Mouse (Mus musculus) 416B (cell line): Measurements from ENCODE around the gene Mybph.

Experiments
- DNase-seq: peaks from one replicate; pipeline ENCODE4 v3.0.0; 2011; ENCODE audit warnings: low read depth

Gene Mybph

DNA sequence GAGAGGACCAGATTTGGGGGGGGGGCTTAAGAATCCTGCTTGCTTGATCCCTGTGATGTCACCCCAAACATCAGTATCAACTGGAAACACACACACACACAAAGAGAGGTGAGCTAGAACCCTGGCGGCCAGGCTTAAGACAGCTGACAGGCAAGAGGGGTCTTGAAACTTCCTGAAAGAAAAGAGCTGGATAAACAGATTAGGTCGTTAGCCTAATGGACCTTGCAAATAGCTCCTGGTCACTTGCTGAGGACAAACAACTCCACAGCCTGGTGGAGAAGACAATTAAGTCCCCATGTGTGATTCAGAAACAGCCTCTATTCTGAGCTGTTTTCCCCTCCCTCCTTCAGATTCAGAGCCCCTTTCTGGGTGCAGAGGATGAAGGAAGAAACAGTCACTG lies 18.4 kb downstream of the Mybph start:
- DNase-seq = no peak

DNA sequence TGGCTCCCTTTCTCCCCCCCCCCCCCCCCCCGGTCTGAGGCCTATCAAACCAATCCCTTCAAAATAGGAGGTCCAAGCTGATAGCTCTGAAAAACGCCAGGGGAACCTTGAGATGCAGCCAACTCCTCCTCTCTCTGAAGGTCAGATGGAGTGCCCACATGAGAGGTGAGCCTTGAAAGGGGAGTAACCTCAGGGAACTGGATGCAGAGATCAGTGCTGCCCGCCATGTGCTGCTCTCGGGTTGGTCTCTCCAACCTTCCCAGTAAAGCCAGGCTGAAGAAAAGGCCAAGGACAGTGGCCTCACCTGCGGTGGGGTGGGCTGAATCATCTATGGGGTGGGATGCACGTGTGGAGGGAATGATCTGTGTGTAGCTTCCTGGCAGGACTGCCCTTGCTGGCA lies 19.1 kb downstream of the Mybph start:
- no peak for DNase-seq

DNA sequence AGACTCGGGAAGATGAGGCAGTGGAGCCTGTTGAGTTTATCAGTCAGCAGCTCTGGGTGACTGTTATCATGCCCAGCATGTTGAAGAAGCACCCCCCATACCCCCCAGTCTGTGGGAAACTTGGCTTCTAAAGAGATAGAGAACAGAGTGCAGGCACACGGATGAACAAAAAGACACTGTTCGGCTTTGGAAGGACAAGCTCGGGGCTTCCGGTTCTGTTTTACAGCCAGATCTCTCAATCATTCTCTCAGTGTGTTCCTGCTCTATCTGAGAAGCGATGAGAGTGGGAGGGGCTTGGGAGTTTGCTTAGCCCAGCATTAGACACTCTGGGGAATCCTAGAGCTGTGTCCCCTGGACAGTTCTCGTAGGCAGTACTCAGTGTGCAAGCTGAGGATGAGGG lies 20.2 kb downstream of the Mybph start:
- DNase-seq = no peak

DNA sequence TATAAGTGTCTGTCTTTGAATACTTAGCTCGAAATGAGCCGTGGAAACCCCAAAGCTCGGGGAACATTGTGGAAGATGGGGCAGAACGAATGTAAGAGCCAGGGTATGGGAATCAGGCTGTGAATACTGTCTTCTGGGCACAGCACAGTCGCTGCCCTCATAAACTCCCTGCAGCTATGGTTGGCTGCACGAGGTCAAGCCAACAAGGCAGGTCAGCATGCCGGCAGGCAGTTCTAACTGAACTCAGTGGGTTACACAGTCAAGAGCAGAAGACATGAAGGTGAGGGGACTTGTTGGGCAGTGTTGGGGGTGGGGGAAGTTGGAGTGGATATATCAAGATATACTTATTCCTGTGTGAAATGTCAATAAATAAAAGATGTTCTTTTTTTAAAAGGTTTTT lies 21.8 kb downstream of the Mybph start:
- no peak for DNase-seq

DNA sequence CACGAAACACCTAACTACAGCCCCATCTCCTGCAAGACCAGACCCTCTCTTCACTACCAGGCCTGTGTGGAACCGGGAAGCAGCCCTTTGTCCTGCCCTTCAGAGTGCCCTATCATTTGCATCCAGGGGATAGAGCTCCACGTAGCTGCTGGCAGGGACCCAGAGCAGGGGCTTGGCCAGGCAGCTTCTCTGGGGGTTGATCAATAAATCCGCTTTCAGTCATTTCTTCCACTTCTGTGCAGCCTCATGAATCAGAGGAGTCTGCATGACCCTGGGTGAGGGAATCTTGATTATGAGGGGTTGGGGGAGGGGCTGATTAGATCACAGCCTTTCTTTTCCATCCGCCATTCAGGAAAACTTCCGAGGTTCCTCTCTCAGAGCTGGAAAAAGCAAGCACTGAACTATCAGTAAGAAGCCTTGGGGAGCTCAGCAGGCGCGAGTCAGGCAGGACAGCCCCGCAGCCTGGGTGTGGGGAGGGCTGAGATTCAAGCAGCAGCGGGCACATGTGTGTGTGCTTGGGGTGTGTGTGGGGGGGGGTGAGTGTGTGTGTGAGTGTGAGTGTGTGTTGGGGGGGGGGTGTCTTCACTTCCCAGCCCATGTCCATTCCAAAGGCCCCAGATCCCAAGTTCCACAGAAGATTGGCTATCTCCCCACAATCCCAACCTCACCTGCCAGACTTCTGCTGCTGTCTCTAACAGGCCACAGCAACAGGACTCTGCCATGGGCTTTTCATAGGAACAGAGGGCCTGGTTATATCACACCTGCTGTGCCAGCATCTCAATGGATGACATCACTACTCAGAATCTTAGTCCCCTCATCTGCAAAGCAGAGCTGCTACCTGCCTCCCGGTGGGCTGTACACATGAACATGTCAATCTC lies 22.7 kb downstream of the Mybph start:
- no peak for DNase-seq

DNA sequence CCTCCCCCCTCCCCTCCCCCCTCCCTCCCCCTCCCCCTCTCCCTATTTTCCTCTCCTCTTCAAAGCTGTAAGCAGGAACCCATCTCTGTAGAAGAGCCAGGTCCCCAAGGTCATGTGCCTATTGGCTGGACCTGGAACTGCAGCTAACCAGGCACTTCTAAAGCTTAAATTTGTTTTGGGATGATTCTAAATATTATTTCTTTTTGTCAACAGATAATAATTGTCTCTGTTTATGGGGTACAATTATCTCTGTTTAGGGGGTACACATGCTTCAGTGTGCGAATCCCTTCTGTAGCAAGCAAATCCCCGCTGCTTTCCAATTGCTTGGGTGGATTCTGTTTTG lies 23.4 kb downstream of the Mybph start:
- DNase-seq = no peak

GRCm38 (mm10) chr1:134217028-134217481 lies 23.8 kb downstream of the Mybph start:
- no peak for DNase-seq

DNA sequence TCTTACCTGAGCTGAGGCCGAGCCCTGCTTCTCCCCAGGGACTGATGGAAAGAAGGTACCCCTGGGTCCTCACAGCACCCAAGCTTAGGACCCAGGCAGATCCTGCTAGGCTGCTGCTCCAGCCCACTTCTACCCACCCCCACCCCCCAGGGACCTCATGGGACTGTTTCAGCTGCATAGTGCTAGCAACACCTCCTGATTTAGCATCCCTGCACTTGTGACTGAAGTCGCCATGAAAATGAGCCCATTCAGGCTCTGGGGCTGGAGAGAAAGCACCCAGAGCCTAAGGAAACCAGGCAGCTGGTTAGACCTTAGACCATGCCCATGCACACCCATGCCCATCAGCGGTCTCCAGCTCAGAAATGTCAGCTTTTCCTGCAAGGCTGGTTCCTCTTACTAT lies 24.7 kb downstream of the Mybph start:
- no peak for DNase-seq

DNA sequence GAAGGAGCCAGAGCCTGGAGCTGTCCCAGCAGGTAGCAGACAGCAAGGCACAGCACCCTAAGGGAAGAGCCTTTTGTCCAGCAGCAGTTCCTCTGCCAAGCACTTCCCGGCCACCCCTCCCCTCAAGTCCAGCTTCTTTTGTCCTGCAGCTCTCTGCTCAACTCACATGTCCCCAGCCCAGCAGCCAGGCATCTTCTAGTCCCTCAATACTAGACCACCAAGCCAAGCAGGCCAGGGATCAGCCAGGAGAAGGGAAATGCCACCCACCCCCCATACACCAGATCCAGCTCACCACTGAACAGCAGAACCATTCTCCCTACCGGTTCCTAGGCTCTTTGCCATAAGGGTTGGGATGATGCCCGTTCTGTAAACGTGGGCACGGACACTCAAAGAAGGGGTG lies 26.4 kb downstream of the Mybph start:
- no peak for DNase-seq

- DNase-seq = peak; percentile 55
Observed at GRCm38 (mm10) chr1:134221172-134221571, 27.9 kb downstream of the Mybph start.

- DNase-seq = peak; percentile 92
Observed at GRCm38 (mm10) chr1:134222122-134223055, 29.1 kb downstream of the Mybph start.

DNA sequence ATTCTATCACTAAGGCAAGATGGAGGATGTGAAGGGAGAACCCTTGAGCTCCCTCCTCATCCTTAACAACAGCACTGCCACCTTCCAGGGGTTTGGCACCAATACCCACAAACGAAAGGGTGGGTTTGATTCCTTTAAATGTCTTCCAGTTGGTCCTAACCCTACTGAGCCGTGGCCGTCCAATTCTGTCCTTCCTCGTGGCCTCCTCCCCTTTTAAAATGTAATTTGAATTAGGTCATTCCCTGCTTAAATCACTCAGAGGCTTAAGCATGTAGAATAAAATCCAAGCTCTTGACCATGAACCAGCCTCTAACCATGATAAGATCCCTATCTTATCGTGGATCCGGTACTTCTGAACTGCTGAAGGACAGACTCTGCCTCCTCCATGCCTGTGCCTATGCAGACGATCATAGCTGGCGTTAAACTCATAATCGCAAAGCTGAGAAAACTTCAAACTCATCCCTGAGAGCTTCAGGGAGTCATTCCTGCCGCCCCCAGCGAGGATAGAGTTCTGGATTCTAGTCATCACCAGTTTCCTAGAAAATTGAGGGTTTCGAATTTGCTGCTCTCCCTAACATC lies 31.5 kb downstream of the Mybph start:
- DNase-seq = peak; percentile 35

- DNase-seq = no peak
Observed at GRCm38 (mm10) chr1:134225375-134225774, 32.1 kb downstream of the Mybph start.

GRCm38 (mm10) chr1:134226739-134227138 lies 33.5 kb downstream of the Mybph start:
- DNase-seq = peak; percentile 11

- DNase-seq = no peak
Observed at GRCm38 (mm10) chr1:134229806-134230575, 36.7 kb downstream of the Mybph start.

GRCm38 (mm10) chr1:134230638-134231228 lies 37.5 kb downstream of the Mybph start:
- no peak for DNase-seq

DNA sequence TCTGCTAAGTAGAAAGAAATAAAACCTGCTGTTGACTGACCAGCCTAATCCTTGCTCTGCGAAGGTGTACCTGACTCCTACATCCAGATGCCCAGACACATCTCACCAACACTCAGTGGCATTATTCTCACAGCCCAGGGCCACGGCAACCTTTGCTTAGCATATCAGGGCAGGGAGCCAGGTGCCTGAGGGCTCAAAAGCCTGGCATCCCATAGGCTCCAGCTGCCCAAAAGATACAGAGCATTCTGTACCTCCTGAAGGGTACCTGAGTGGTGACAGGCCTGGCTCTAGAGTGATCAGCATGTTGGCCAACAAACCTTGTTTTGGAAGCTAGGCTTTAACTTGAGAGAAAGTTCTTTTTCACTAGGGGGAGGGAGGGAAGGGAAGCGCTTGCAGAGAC lies 38.0 kb downstream of the Mybph start:
- DNase-seq = no peak

- DNase-seq = peak; percentile 7
Observed at GRCm38 (mm10) chr1:134231681-134232080, 38.4 kb downstream of the Mybph start.

DNA sequence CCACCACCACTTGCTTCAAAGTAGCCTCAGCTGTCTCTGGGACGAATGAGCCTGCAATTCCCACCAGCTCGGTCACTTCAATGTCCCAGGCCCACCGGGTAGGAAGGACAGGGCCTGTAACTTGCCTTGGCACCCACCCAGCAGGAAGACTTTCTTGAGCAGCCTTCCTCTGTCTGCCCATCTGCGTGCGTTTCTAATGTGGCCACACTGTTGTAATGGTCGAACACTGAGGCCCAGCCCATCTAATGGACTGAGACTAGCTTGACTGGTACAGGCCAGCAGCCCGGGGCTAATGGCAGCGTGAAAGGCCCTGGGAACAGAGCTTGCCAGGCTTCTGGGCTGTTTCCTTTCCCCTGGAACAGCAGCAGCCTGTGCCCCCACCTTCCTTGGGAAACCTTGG lies 39.1 kb downstream of the Mybph start:
- DNase-seq = no peak

DNA sequence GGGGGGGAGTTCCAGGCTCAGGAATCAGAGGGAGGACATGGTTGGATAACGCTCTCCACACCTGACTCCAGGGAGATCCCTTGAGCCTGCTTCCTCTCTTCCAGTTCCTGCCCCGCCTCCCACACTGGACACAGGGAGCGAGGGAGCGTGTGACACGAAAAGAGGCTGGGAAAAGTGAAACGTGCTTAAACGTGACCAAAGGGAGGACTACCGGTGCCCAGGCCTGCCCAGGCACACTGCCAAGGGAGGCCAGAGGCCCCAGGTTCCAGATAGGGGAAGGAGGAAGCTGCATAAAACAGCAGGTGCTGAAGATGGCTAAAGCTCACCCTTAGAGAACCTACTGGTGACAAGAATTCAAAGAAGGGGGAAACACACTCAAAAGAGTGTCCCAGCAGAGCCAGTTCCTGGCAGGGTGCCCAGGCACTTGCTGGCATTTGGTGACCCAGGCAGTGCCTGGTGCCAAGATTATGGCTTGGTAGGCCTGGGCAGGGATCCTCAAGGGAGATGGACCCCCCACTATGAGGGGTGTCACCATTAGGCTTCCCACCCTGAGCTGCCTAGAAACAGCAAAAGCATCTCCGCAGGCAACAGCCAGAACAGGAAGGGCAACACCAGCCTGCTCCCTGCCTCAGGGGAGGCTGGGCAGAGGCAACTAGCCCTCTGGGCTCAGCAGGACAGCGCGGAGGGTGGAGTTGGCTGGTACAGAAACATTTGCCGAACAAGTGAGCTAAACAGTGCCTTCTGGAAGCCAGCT lies 39.7 kb downstream of the Mybph start:
- peak; percentile 10 for DNase-seq
